In the genomic region with DNA sequence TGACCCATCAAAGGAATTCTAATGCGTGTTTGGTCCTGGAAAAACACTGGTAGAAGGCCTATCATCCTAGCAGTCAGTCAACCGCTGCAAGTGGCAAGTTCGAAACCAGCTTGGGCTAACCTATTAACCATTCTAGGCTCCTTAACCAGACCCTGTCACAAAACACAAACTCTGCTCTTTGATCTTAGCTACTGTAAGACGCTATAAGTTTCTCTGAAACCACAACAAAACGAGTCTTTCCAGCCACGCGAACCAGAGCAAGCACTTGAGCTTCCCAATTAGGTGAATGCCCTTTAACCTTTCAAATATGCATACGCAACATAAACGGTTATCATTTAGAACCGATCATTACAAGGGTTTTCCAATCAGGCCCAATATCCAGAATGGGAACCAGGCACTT, we compare ENCODE assay signal across 8 mouse cellular contexts. TPM values are rescaled to one million over a fixed set of nuclear protein-coding genes. Genes with fewer than 3 reads are reported as not detected.
DNase-seq lines count a peak whose midpoint lies in the region; ATAC-seq and TF ChIP-seq lines count a peak whose summit lies in the region.

No protein-coding gene starts in this region.

- peak; percentile 44 for ATAC-seq in inflammation-experienced regulatory T-cells, adult 6 months
- no peak for ATAC-seq in neural tube, embryonic 12.5 days (ENCODE audit: low FRiP score, low read depth)

- 66% methylated on average over 10 of the region's 10 CpGs for WGBS in neural tube, embryonic 12.5 days

- no peaks in the 10 kb centered on the region for H3K36me3 ChIP-seq in neural tube, embryonic 12.5 days

- H3K9me3 ChIP-seq in neural tube, embryonic 12.5 days: no peaks in the 10 kb centered on the region

- H3K4me3 ChIP-seq in layer of hippocampus, adult 2 months: peak overlapping the region; percentile 82
- H3K4me3 ChIP-seq in cortical plate, adult 2 months (ENCODE audit: insufficient read depth, low read length): peak overlapping the region; percentile 65
- peak overlapping the region; percentile 89 for H3K4me3 ChIP-seq in neural tube, embryonic 12.5 days

- no peak for DNase-seq in layer of hippocampus, adult 2 months (ENCODE audit: low spot score in 2 of 2)
- no peak for DNase-seq in layer of hippocampus, postnatal 36 days
- no peak for DNase-seq in urinary bladder, postnatal 14 days (ENCODE audit: low spot score)
- no peak for DNase-seq in cerebellum, adult 8-10 months
- no peak for DNase-seq in layer of hippocampus, adult 8-10 months (ENCODE audit: low spot score in 2 of 2)

- H3K4me1 ChIP-seq in cortical plate, adult 2 months (ENCODE audit: control insufficient read depth, insufficient read depth, low read length): peaks cover 17% of the 10 kb centered on the region
- peaks cover 29% of the 10 kb centered on the region for H3K4me1 ChIP-seq in neural tube, embryonic 12.5 days

- no peak for TF ChIP-seq CTCF in layer of hippocampus, adult 2 months (conservative IDR thresholded peaks at IDR 0.05)
- TF ChIP-seq CTCF in cortical plate, adult 2 months (IDR thresholded peaks at IDR 0.05; ENCODE audit: extremely low read depth, insufficient read depth, low read length): no peak

- no peaks in the 10 kb centered on the region for H3K27me3 ChIP-seq in neural tube, embryonic 12.5 days (replicated peaks)

- TF ChIP-seq POLR2A in cortical plate, adult 2 months (IDR thresholded peaks at IDR 0.05; ENCODE audit: extremely low read depth, insufficient read depth, low read length): no peak

- H3K9ac ChIP-seq in neural tube, embryonic 12.5 days: peak overlapping the region; percentile 97

- H3K27ac ChIP-seq in layer of hippocampus, adult 2 months: peak overlapping the region; percentile 98
- H3K27ac ChIP-seq in cortical plate, adult 2 months (ENCODE audit: insufficient read depth, low read length): peak overlapping the region; percentile 99
- H3K27ac ChIP-seq in neural tube, embryonic 12.5 days: peak overlapping the region; percentile 89; the same call in 1 of the 2 replicates

- peak overlapping the region; percentile 80 for H3K4me2 ChIP-seq in neural tube, embryonic 12.5 days (replicated peaks)

RNA-seq across cellular contexts. Expression of gene Zbtb38, which starts 33.7 kb away (rescaled TPM):
- 10 to 100 TPM; 57.9 to 65.3 TPM for total RNA-seq in layer of hippocampus, adult 2 months (2021)
- total RNA-seq in layer of hippocampus, postnatal 36 days (2021): 10 to 100 TPM; 56.4 to 63.4 TPM
- polyA plus RNA-seq in cortical plate, adult 2 months (2012; rRNA removed): 19.1 and 20.3 TPM in 2 replicates
- 10 to 100 TPM; 53.9 to 73.9 (median 69.4) TPM for polyA plus RNA-seq in inflammation-experienced regulatory T-cells, adult 6 months (2017; shearing (Covaris generic))
- polyA plus RNA-seq in neural tube, embryonic 12.5 days (2016; fragmentation: Nextera tagmentation; extraction: Ambion mirVana): 19.7 and 21.1 TPM in 2 replicates
- 10 to 100 TPM; 57.5 to 68.1 (median 62.3) TPM for total RNA-seq in layer of hippocampus, adult 8-10 months (2022)
